8 mouse cellular contexts compared by ENCODE assay signal in the genomic region with DNA sequence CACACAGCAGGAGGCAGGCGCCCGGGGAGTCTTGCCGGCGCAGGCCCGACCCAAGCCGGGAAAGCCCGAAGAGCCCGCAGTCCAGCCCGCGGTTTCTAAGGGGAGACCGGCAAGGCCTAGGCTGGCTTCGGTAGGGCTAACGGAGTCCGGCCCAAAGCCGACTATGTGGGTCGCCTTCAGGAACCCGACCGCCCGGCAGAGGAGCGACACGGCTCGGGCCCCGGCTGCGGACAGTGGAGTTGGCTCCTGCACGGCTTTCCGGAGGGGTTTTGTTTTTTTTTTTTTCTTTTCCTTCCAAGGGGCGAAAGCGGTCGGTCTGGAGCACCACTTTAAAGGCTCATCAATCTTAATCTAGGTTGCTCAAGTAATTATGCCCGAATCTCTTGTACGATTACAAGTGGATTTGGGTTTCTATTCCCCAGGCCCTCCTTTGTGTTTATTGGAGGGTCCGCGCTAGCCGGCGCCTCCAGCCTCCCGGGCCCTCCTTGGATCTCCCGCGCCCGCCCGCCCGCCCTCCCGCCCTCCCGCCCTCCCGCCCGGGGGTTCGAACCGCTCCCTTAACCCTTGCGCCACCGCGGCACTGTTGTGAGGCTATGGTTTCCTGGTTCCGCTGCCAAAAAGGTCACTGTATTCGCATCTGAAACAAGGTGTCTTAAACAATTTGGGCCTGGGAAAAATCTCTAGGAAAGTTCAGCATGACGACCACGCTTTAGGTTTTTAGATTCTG. TPM values are rescaled to one million over a fixed set of nuclear protein-coding genes. Genes with fewer than 3 reads are reported as not detected.
DNase-seq lines count a peak whose midpoint lies in the region; ATAC-seq and TF ChIP-seq lines count a peak whose summit lies in the region.

No protein-coding gene starts in this region.

- H3K27ac ChIP-seq in intestine, embryonic 16.5 days (ENCODE audit: low read length), result peak overlapping the region; percentile 20
- no peak overlapping the region for H3K27ac ChIP-seq in liver, postnatal 0 days (ENCODE audit: low read depth)
- peak overlapping the region; percentile 95 for H3K27ac ChIP-seq in neural tube, embryonic 14.5 days (ENCODE audit: low read depth, low read length)

- H3K4me2 ChIP-seq in intestine, embryonic 16.5 days (ENCODE audit: low read depth, low read length), result peak overlapping the region; percentile 63
- peak overlapping the region; percentile 67 for H3K4me2 ChIP-seq in liver, postnatal 0 days (ENCODE audit: low read depth, low read length)
- H3K4me2 ChIP-seq in neural tube, embryonic 14.5 days (ENCODE audit: low read depth, low read length), result peak overlapping the region; percentile 59

- WGBS in intestine, embryonic 16.5 days, result 2% methylated on average over 54 of the region's 54 CpGs
- 1% methylated on average over 54 of the region's 54 CpGs for WGBS in liver, postnatal 0 days (ENCODE audit: insufficient replicate concordance)
- 1% methylated on average over 51 of the region's 54 CpGs for WGBS in neural tube, embryonic 14.5 days

- peak; percentile 45 to 46 for DNase-seq in layer of hippocampus, postnatal 10 days (ENCODE audit: low spot score in 2 of 2)
- DNase-seq in layer of hippocampus, adult 11-12 months (ENCODE audit: low spot score), result no peak
- DNase-seq in embryo, embryonic 10.5 days (ENCODE audit: low spot score), result peak; percentile 80
- peak; percentile 53 to 65 for DNase-seq in heart, adult 18-20 months
- DNase-seq in liver, postnatal 0 days, result peak; percentile 43
- DNase-seq in layer of hippocampus, adult 8-10 months (ENCODE audit: low spot score in 2 of 2), result no peak

- TF ChIP-seq CTCF in liver, postnatal 0 days (IDR thresholded peaks at IDR 0.05; ENCODE audit: low read depth), result no peak

- peak overlapping the region; percentile 58 for H3K9ac ChIP-seq in intestine, embryonic 16.5 days (ENCODE audit: low read depth, low read length)
- no peak overlapping the region; the same call in 1 of the 2 replicates for H3K9ac ChIP-seq in liver, postnatal 0 days (replicated peaks)
- peak overlapping the region; percentile 59 for H3K9ac ChIP-seq in neural tube, embryonic 14.5 days (replicated peaks; ENCODE audit: low read depth, low read length)

- peak overlapping the region; percentile 45 for H3K4me3 ChIP-seq in intestine, embryonic 16.5 days (ENCODE audit: low read length)
- peak overlapping the region; percentile 44 for H3K4me3 ChIP-seq in liver, postnatal 0 days (ENCODE audit: low read depth, low read length)
- H3K4me3 ChIP-seq in neural tube, embryonic 14.5 days (ENCODE audit: low read depth, low read length), result peak overlapping the region; percentile 34

- peak; percentile 80 for ATAC-seq in intestine, embryonic 16.5 days
- peak; percentile 33; the same call in 1 of the 2 replicates for ATAC-seq in liver, postnatal 0 days
- peak; percentile 52; the same call in 1 of the 2 replicates for ATAC-seq in neural tube, embryonic 14.5 days (ENCODE audit: low read depth)

- peaks cover 15% of the 10 kb centered on the region for H3K27me3 ChIP-seq in intestine, embryonic 16.5 days (replicated peaks; ENCODE audit: control insufficient read depth, insufficient read depth, low read length)
- peaks cover 49% of the 10 kb centered on the region for H3K27me3 ChIP-seq in liver, postnatal 0 days (ENCODE audit: insufficient read depth, low read length)
- no peaks in the 10 kb centered on the region for H3K27me3 ChIP-seq in neural tube, embryonic 14.5 days (ENCODE audit: control insufficient read depth, insufficient read depth, low read length)

- no peaks in the 10 kb centered on the region for H3K9me3 ChIP-seq in intestine, embryonic 16.5 days (ENCODE audit: control insufficient read depth, low read length)
- H3K9me3 ChIP-seq in liver, postnatal 0 days (ENCODE audit: low read length), result no peaks in the 10 kb centered on the region
- H3K9me3 ChIP-seq in neural tube, embryonic 14.5 days (ENCODE audit: control insufficient read depth, low read length), result no peaks in the 10 kb centered on the region

- H3K4me1 ChIP-seq in intestine, embryonic 16.5 days (ENCODE audit: control insufficient read depth, insufficient read depth, low read length), result peaks cover 3% of the 10 kb centered on the region
- H3K4me1 ChIP-seq in liver, postnatal 0 days (ENCODE audit: insufficient read depth), result peaks cover 4% of the 10 kb centered on the region; the same call in 1 of the 2 replicates
- H3K4me1 ChIP-seq in neural tube, embryonic 14.5 days (ENCODE audit: control insufficient read depth, insufficient read depth, low read length), result peaks cover 8% of the 10 kb centered on the region

- no peaks in the 10 kb centered on the region for H3K36me3 ChIP-seq in intestine, embryonic 16.5 days (ENCODE audit: control insufficient read depth, insufficient read depth, low read length)
- no peaks in the 10 kb centered on the region for H3K36me3 ChIP-seq in liver, postnatal 0 days (replicated peaks; ENCODE audit: insufficient read depth, low read length)
- H3K36me3 ChIP-seq in neural tube, embryonic 14.5 days (ENCODE audit: control insufficient read depth, insufficient read depth, low read length), result no peaks in the 10 kb centered on the region

- no peak for TF ChIP-seq EP300 in liver, postnatal 0 days (IDR thresholded peaks at IDR 0.05; ENCODE audit: low read depth)

RNA-seq across cellular contexts. Expression of gene Mab21l1, which starts 5.3 kb away (rescaled TPM):
- total RNA-seq in layer of hippocampus, postnatal 10 days (2021), result 1 to 10 TPM in 1 of 2 experiments, under 1 TPM in 1; 0.87 to 1.1 TPM
- under 1 TPM in 1 of 2 experiments, not detected in 1; 0.10 TPM for total RNA-seq in heart, adult 18-20 months (2021)
- 8.8 and 9.4 TPM in 2 replicates for polyA plus RNA-seq in intestine, embryonic 16.5 days (2015; fragmentation: Nextera tagmentation; extraction: Ambion mirVana)
- polyA plus RNA-seq in liver, postnatal 0 days (2015; fragmentation: Nextera tagmentation; extraction: Ambion mirVana), result not detected in 2 replicates
- polyA plus RNA-seq in neural tube, embryonic 14.5 days (2014; fragmentation: Nextera tagmentation; extraction: Ambion mirVana), result 99.9 and 112 TPM in 2 replicates
- 1 to 10 TPM; 1.8 to 2.8 (median 2.2) TPM for total RNA-seq in layer of hippocampus, adult 8-10 months (2022)

Comparison
In these comparisons a context has a peak if more than half of its experiments do, and no peak if none do; other contexts are left out.
1. DNase-seq: peak in layer of hippocampus, postnatal 10 days (2 of 2), embryo, embryonic 10.5 days (single experiment), heart, adult 18-20 months (2 of 2) and liver, postnatal 0 days (single experiment); none in layer of hippocampus, adult 11-12 months (single experiment) and layer of hippocampus, adult 8-10 months (0 of 2).
2. Peak in every context shown above with its lines, with median percentiles within 50 percentile points of each other: ATAC-seq, H3K4me2 ChIP-seq and H3K4me3 ChIP-seq.